Mouse (Mus musculus) megakaryocyte-erythroid progenitor cell, adult 5-6 weeks (primary cell): Measurements from ENCODE around the gene Mcl1. TPM values are rescaled to one million over a fixed set of nuclear protein-coding genes. Genes with fewer than 3 reads are reported as not detected.
"Not testable (repeated sequence)": the region's sequence is repeated elsewhere in the genome, so short reads cannot be mapped to it uniquely, and the experiment has no call there.

ENCODE experiments used
- ATAC-seq: replicated peaks from 2 replicates; pipeline ENCODE4 v1.8.0; 2016; ENCODE audit warnings: mild to moderate bottlenecking, inconsistent platforms; ENCODE audit not compliant: severe bottlenecking, poor library complexity, low FRiP score, low TSS enrichment
- total RNA-seq, 2 experiments: library from RNA; stranded (forward) in 1 of 2; stranded (reverse) in 1 of 2; fragments of 200-1000, 215-1000 nt in 1 of 2; fragments of >200 nt in 1 of 2; fragmentation: Nextera tagmentation in 1 of 2; gene quantifications; 2 replicates each; pipeline ENCODE4 v1.2.3; 2014 to 2017

Gene Mcl1
- total RNA-seq, 2 experiments from 2014 or later: 78.6 to 107 TPM

- no peak for ATAC-seq
Measured at GRCm38 (mm10) chr3:95662724-95663449, 4.3 kb downstream of the Mcl1 start.

GRCm38 (mm10) chr3:95663486-95663885 lies 4.9 kb downstream of the Mcl1 start:
- ATAC-seq: no peak

GRCm38 (mm10) chr3:95663969-95664608 lies 5.5 kb downstream of the Mcl1 start:
- ATAC-seq: no peak

GRCm38 (mm10) chr3:95664940-95665352 lies 6.4 kb downstream of the Mcl1 start:
- ATAC-seq: 0 out of 2 replicates have a peak, but pooled peaks have one; percentile 3

GRCm38 (mm10) chr3:95666124-95666844 lies 7.7 kb downstream of the Mcl1 start:
- ATAC-seq: peak; percentile 79

- ATAC-seq: no peak
Measured at GRCm38 (mm10) chr3:95667521-95667920, 8.9 kb downstream of the Mcl1 start.

GRCm38 (mm10) chr3:95668026-95668425 lies 9.4 kb downstream of the Mcl1 start:
- ATAC-seq: no peak

GRCm38 (mm10) chr3:95668589-95669308 lies 10.2 kb downstream of the Mcl1 start:
- ATAC-seq: no peak

GRCm38 (mm10) chr3:95669309-95669665 lies 10.7 kb downstream of the Mcl1 start:
- no peak for ATAC-seq

- not testable (repeated sequence) for ATAC-seq
Measured at GRCm38 (mm10) chr3:95670419-95670818, 11.8 kb downstream of the Mcl1 start.

- ATAC-seq: no peak
Measured at GRCm38 (mm10) chr3:95671201-95671600, 12.6 kb downstream of the Mcl1 start.

- ATAC-seq: no peak
Measured at GRCm38 (mm10) chr3:95672461-95672860, 13.9 kb downstream of the Mcl1 start.

- ATAC-seq: no peak
Measured at GRCm38 (mm10) chr3:95672861-95673706, 14.5 kb downstream of the Mcl1 start.

- no peak for ATAC-seq
Measured at GRCm38 (mm10) chr3:95673707-95674211, 15.2 kb downstream of the Mcl1 start.

GRCm38 (mm10) chr3:95674236-95674635 lies 15.6 kb downstream of the Mcl1 start:
- ATAC-seq: peak; percentile 74

- ATAC-seq: peak; percentile 14
Measured at GRCm38 (mm10) chr3:95674812-95675211, 16.2 kb downstream of the Mcl1 start.

GRCm38 (mm10) chr3:95675301-95676092 lies 16.9 kb downstream of the Mcl1 start:
- peak; percentile 51 for ATAC-seq
